In the genomic region with DNA sequence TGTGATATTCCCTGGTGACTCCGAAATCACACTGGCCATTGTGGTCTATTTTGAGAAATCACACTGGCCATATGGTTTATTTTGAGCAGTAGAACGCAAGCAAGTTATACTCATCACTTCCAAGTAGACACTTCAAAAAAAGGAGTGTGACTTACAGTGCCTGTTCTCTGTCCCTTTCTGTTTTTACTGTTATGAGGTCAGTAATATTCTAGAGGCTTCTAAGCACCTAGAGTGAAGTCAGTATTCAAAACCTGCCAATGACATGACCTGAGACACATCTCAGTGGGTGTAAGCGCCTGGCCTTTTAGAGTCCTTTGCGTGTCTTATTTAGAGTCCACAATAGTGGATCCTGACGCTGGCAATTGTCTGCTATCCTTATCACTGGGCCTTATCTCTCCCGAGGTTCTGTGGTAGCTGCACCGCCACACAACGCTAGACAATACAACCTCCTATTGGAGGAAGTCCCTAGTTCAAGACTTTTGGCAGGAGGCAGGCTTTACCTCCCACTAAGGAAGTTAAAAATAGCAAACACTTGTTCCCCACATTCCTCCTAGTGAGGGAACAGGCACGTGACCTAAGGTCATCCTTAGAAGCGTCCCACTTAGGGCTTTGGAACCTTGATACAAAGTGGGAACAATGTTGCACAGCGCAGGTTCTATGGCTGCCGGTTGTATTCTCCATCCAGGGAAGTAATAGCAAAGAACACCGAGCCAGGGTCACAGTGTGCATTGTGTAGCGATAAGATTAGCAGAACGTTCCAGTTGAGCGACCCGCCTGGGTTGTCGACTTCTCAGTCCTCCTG, we compare ENCODE assay signal across 14 mouse cellular contexts. TPM values are rescaled to one million over a fixed set of nuclear protein-coding genes. Genes with fewer than 3 reads are reported as not detected.
DNase-seq lines count a peak whose midpoint lies in the region; ATAC-seq and TF ChIP-seq lines count a peak whose summit lies in the region.
"Had no signal": no experiment of that assay in that cellular context is flagged by ENCODE, and none has a peak within 500 bp of the region (broad histone marks: within the 10 kb centered on the region; RNA-seq: fewer than 3 reads in every experiment).

No protein-coding gene starts in this region.

- peak overlapping the region; percentile 13; the same call in 1 of the 2 replicates for H3K4me2 ChIP-seq in heart, postnatal 0 days (ENCODE audit: low read depth, low read length)
- H3K4me2 ChIP-seq in midbrain, embryonic 11.5 days, result no peak overlapping the region
- H3K4me2 ChIP-seq: limb, embryonic 13.5 days; midbrain, embryonic 15.5 days had no signal

- H3K4me1 ChIP-seq in heart, postnatal 0 days (ENCODE audit: control insufficient read depth, insufficient read depth), result peaks cover 34% of the 10 kb centered on the region
- no peaks in the 10 kb centered on the region for H3K4me1 ChIP-seq in midbrain, embryonic 11.5 days (ENCODE audit: control insufficient read depth, insufficient read depth, low read length)
- H3K4me1 ChIP-seq: limb, embryonic 13.5 days; midbrain, embryonic 15.5 days had no signal

- no peaks in the 10 kb centered on the region for H3K27me3 ChIP-seq in heart, postnatal 0 days (ENCODE audit: control insufficient read depth, insufficient read depth, low read length)
- H3K27me3 ChIP-seq in midbrain, embryonic 11.5 days (ENCODE audit: control insufficient read depth, insufficient read depth, low read length), result no peaks in the 10 kb centered on the region
- H3K27me3 ChIP-seq: limb, embryonic 13.5 days; midbrain, embryonic 15.5 days had no signal

- TF ChIP-seq CTCF in heart, postnatal 0 days (IDR thresholded peaks at IDR 0.05; ENCODE audit: low read depth), result no peak

- no peaks in the 10 kb centered on the region for H3K9me3 ChIP-seq in heart, postnatal 0 days (replicated peaks; ENCODE audit: control insufficient read depth, low read length)
- H3K9me3 ChIP-seq in midbrain, embryonic 11.5 days (ENCODE audit: control insufficient read depth, low read length), result no peaks in the 10 kb centered on the region
- H3K9me3 ChIP-seq: limb, embryonic 13.5 days; midbrain, embryonic 15.5 days had no signal

- no peaks in the 10 kb centered on the region for H3K36me3 ChIP-seq in heart, postnatal 0 days (replicated peaks; ENCODE audit: control insufficient read depth, insufficient read depth, low read length)
- no peaks in the 10 kb centered on the region for H3K36me3 ChIP-seq in midbrain, embryonic 11.5 days (ENCODE audit: control insufficient read depth, insufficient read depth, low read length)
- H3K36me3 ChIP-seq: limb, embryonic 13.5 days; midbrain, embryonic 15.5 days had no signal

- no peak overlapping the region for H3K9ac ChIP-seq in heart, postnatal 0 days (replicated peaks; ENCODE audit: low read depth, low read length)
- no peak overlapping the region for H3K9ac ChIP-seq in midbrain, embryonic 11.5 days (ENCODE audit: low read length)
- H3K9ac ChIP-seq: limb, embryonic 13.5 days; midbrain, embryonic 15.5 days had no signal

- WGBS in heart, postnatal 0 days, result 11% methylated on average over 18 of the region's 18 CpGs
- WGBS in midbrain, embryonic 11.5 days, result 69% methylated on average over 18 of the region's 18 CpGs

- intact Hi-C loops in heart, postnatal 14 days (cut with DNase I), result loop anchor here (10.0 kb wide), 1 partner anchor 178 kb away; no protein-coding TSS in a partner anchor

- H3K4me3 ChIP-seq in heart, postnatal 0 days (ENCODE audit: low read depth, low read length), result no peak overlapping the region
- no peak overlapping the region for H3K4me3 ChIP-seq in midbrain, embryonic 11.5 days (ENCODE audit: low read depth, low read length)
- H3K4me3 ChIP-seq: limb, embryonic 13.5 days; midbrain, embryonic 15.5 days had no signal

- peak overlapping the region; percentile 95 for H3K27ac ChIP-seq in heart, postnatal 0 days (ENCODE audit: low read depth)
- no peak overlapping the region for H3K27ac ChIP-seq in midbrain, embryonic 11.5 days (ENCODE audit: low read depth, low read length)
- H3K27ac ChIP-seq: limb, embryonic 13.5 days; midbrain, embryonic 15.5 days; stomach, postnatal 0 days had no signal

- TF ChIP-seq EP300 in heart, postnatal 0 days (IDR thresholded peaks at IDR 0.05; ENCODE audit: low read depth), result peak; percentile 84

- peak; percentile 97 for DNase-seq in heart, adult 11 months
- DNase-seq in heart, postnatal 14 days, result no peak
- DNase-seq in heart, postnatal 0 days (ENCODE audit: low spot score), result peak; percentile 87
- peak; percentile 38 for DNase-seq in lung, postnatal 25 days (ENCODE audit: low spot score)
- DNase-seq in midbrain, embryonic 11.5 days (ENCODE audit: low spot score, missing footprints), result no peak
- DNase-seq: adrenal gland, postnatal 14 days; cerebellum, adult 11 months; embryo, embryonic 11 days had no signal

- peak; percentile 57 for ATAC-seq in common myeloid progenitor, adult 5-6 weeks (replicated peaks; ENCODE audit: low read depth, poor library complexity, severe bottlenecking)
- ATAC-seq in heart, postnatal 0 days (ENCODE audit: insufficient read depth, low read depth), result peak; percentile 76
- no peak for ATAC-seq in activated CD4-positive, CD25-positive, alpha-beta regulatory T cell, adult 4 months
- no peak for ATAC-seq in midbrain, embryonic 11.5 days (ENCODE audit: low FRiP score)
- ATAC-seq in megakaryocyte, adult 5-6 weeks (ENCODE audit: poor library complexity, severe bottlenecking), result no peak
- ATAC-seq: midbrain, embryonic 15.5 days had no signal

RNA-seq across cellular contexts. Expression of gene Slain2, which starts 17.4 kb away (rescaled TPM):
- total RNA-seq in heart, postnatal 14 days (2021), result 100 to 1,000 TPM; 109 to 122 TPM
- total RNA-seq in common myeloid progenitor, adult 5-6 weeks (2017), result 44.3 and 58.4 TPM in 2 replicates
- total RNA-seq in heart, postnatal 0 days (2014; rRNA removed; ENCODE audit: low replicate concordance), result 80.9 and 85.3 TPM in 2 replicates
- 19.8 and 20.0 TPM in 2 replicates for polyA plus RNA-seq in heart, postnatal 0 days (2015; fragmentation: Nextera tagmentation; extraction: Ambion mirVana)
- 10 to 100 TPM; 11.7 to 13.9 TPM for polyA plus RNA-seq in activated CD4-positive, CD25-positive, alpha-beta regulatory T cell, adult 4 months (2017; shearing (Covaris generic))
- polyA plus RNA-seq in midbrain, embryonic 11.5 days (2014; fragmentation: Nextera tagmentation; extraction: Ambion mirVana), result 27.5 and 28.2 TPM in 2 replicates
- 61.0 and 75.2 TPM in 2 replicates for total RNA-seq in megakaryocyte, adult 5-6 weeks (2015)
- 70.6 and 73.8 TPM in 2 replicates for total RNA-seq in megakaryocyte, adult 5-6 weeks (2017)

RNA-seq across cellular contexts. Expression of gene Tec, which starts 28.4 kb away (rescaled TPM):
- total RNA-seq in heart, postnatal 14 days (2021), result 10 to 100 TPM; 11.0 to 11.9 TPM
- total RNA-seq in common myeloid progenitor, adult 5-6 weeks (2017), result 47.5 and 57.8 TPM in 2 replicates
- 4.2 and 11.1 TPM in 2 replicates for total RNA-seq in heart, postnatal 0 days (2014; rRNA removed; ENCODE audit: low replicate concordance)
- polyA plus RNA-seq in heart, postnatal 0 days (2015; fragmentation: Nextera tagmentation; extraction: Ambion mirVana), result 16.2 TPM in 2 replicates
- polyA plus RNA-seq in activated CD4-positive, CD25-positive, alpha-beta regulatory T cell, adult 4 months (2017; shearing (Covaris generic)), result 10 to 100 TPM; 10.1 to 10.6 TPM
- polyA plus RNA-seq in midbrain, embryonic 11.5 days (2014; fragmentation: Nextera tagmentation; extraction: Ambion mirVana), result 3.3 and 4.5 TPM in 2 replicates
- total RNA-seq in megakaryocyte, adult 5-6 weeks (2015), result 33.4 and 38.9 TPM in 2 replicates
- 56.6 and 64.5 TPM in 2 replicates for total RNA-seq in megakaryocyte, adult 5-6 weeks (2017)

Comparison
In these comparisons a context has a peak if more than half of its experiments do, and no peak if none do; other contexts are left out.
1. DNase-seq: peak in heart, adult 11 months (single experiment), heart, postnatal 0 days (single experiment) and lung, postnatal 25 days (single experiment); none in heart, postnatal 14 days (0 of 2) and midbrain, embryonic 11.5 days (single experiment).
2. ATAC-seq: peak in common myeloid progenitor, adult 5-6 weeks (single experiment) and heart, postnatal 0 days (single experiment); none in activated CD4-positive, CD25-positive, alpha-beta regulatory T cell, adult 4 months (single experiment), midbrain, embryonic 11.5 days (single experiment) and megakaryocyte, adult 5-6 weeks (single experiment).